Mouse (Mus musculus) Patski (cell line): Measurements from ENCODE around the gene 3830406C13Rik. TPM values are rescaled to one million over a fixed set of nuclear protein-coding genes. Genes with fewer than 3 reads are reported as not detected.

ENCODE experiments used
- ATAC-seq: fragments of 100-300 bp; one replicate; pipeline ENCODE4 v1.8.0; 2021
- CTCF ChIA-PET: fragments of 350-600 bp; sonication (Branson Sonifier 250); formaldehyde crosslinking; loops from one replicate; lab custom pipeline; 2022; ENCODE audit warnings: inconsistent platforms; lab: Charles Lee
- POLR2A ChIA-PET: fragments of 350-600 bp; sonication (Branson Sonifier 250); formaldehyde crosslinking; loops from one replicate; lab custom pipeline; 2022; ENCODE audit warnings: antibody characterized with exemption, inconsistent platforms; lab: Charles Lee
- DNase-seq: peaks from one replicate; pipeline ENCODE4 v3.0.0-alpha.2; 2011; ENCODE audit warnings: low read depth, low spot score
- H3K27me3 ChIP-seq: fragments of 371-371 bp; one replicate; pipeline ENCODE4 v1.5.1; 2021
- CTCF ChIP-seq: fragments of 100-300 bp; IDR thresholded peaks from one replicate; pipeline ENCODE4 v1.5.1; 2021
- in situ Hi-C: fragments of 300-500 bp; cut with MboI; formaldehyde crosslinking; loops from 3 replicates; pipeline ENCODE4 v1.11.1; 2018; ENCODE audit warnings: low pct_unique_long_range_greater_than_20kb, mixed read lengths
- polyA plus RNA-seq: library from polyadenylated mRNA; unstranded; gene quantifications from one replicate; pipeline ENCODE4 v1.2.3, GENCODE M21; 2021

Gene 3830406C13Rik
- polyA plus RNA-seq, 1 experiment from 2014 or later, result 37.8 TPM

DNA sequence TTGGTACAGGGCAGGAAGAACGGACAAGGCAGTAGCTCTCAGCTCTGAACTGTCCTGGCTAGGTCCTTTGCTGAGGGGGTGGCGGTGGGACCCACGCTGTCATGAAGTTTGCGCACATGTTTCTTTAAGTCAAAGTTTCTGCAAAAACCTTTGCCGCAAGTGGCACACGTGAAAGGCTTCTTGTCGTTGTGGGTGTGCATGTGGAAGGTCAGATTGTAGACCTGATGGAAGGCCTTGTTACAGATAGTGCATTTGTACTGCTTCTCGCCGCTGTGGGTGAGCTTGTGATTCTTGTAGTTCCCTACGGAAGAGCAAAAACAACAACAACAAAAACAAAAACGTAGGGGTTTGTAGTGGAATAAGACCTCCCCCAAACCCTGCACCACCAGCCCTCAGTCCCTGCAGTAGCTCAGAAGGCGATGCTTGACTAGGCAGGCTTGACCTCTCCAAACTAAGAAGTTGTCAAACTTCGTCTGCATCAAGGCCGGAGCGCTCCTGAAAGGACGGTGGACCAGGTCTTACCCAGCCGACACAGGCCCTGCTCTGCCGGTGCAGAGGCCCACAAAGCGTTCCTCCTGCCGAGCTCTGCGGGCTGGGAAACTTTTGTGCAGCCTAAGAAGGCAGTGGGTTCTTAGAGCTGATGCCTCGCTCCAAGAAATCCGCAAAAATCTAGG lies 58.6 kb downstream of the 3830406C13Rik start:
- DNase-seq (no peak), ATAC-seq (no peak)
- in situ Hi-C loops, result no loop called here
- peaks cover 20% of the 10 kb centered on the region for H3K27me3 ChIP-seq
- POLR2A ChIA-PET, result no interaction called here
- CTCF ChIA-PET, result no interaction called here
- no peak for TF ChIP-seq CTCF

DNA sequence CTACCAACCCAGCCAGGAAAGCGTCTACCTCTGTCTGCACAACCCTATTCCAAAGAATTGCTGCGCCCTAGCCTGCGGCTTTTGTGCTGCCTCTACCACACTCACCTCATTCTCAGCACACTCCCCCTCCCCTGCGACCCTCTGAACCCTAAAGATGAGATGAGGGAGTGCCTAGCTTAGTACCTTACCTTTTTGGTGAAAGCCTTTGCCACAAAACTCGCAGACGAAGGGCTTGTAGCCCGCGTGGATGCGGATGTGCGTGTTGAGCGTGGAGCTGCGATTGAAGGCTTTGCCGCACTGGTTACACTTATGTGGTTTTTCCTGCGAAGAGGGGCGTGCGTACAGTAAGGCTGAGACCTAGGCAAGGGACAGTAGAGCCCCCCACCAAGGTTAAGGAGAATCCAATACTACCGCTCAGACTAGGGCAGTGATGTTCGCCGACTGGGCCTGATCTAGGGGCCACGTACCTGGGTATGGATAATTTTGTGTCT lies 59.5 kb downstream of the 3830406C13Rik start:
- H3K27me3 ChIP-seq, result peaks cover 15% of the 10 kb centered on the region
- TF ChIP-seq CTCF, result no peak
- in situ Hi-C loops, result no loop called here
- no peak for ATAC-seq
- ChIA-PET POLR2A (interaction anchor here (0.6 to 1.0 kb wide), 2 partner anchors 8 to 1456 kb away, joined by 3 read pairs; no protein-coding TSS in a partner anchor), CTCF (no interaction called here)
- no peak for DNase-seq

- ChIA-PET CTCF (no interaction called here), POLR2A (interaction anchor here (1.0 kb wide), 1 partner anchor 8 kb away, joined by 3 read pairs; no protein-coding TSS in a partner anchor)
- in situ Hi-C loops, result no loop called here
- DNase-seq, result no peak
- TF ChIP-seq CTCF, result no peak
- H3K27me3 ChIP-seq, result peaks cover 15% of the 10 kb centered on the region
- no peak for ATAC-seq
Observed at GRCm38 (mm10) chr14:12344061-12344745, 60.2 kb downstream of the 3830406C13Rik start.

GRCm38 (mm10) chr14:12344746-12345240 lies 60.8 kb downstream of the 3830406C13Rik start:
- DNase-seq (no peak), ATAC-seq (no peak)
- no peak for TF ChIP-seq CTCF
- peaks cover 15% of the 10 kb centered on the region for H3K27me3 ChIP-seq
- in situ Hi-C loops, result no loop called here
- POLR2A ChIA-PET, result no interaction called here
- CTCF ChIA-PET, result no interaction called here

- ATAC-seq (no peak), DNase-seq (no peak)
- peaks cover 15% of the 10 kb centered on the region for H3K27me3 ChIP-seq
- POLR2A ChIA-PET, result no interaction called here
- CTCF ChIA-PET, result no interaction called here
- no peak for TF ChIP-seq CTCF
- in situ Hi-C loops, result no loop called here
Observed at GRCm38 (mm10) chr14:12345241-12345921, 61.4 kb downstream of the 3830406C13Rik start.

DNA sequence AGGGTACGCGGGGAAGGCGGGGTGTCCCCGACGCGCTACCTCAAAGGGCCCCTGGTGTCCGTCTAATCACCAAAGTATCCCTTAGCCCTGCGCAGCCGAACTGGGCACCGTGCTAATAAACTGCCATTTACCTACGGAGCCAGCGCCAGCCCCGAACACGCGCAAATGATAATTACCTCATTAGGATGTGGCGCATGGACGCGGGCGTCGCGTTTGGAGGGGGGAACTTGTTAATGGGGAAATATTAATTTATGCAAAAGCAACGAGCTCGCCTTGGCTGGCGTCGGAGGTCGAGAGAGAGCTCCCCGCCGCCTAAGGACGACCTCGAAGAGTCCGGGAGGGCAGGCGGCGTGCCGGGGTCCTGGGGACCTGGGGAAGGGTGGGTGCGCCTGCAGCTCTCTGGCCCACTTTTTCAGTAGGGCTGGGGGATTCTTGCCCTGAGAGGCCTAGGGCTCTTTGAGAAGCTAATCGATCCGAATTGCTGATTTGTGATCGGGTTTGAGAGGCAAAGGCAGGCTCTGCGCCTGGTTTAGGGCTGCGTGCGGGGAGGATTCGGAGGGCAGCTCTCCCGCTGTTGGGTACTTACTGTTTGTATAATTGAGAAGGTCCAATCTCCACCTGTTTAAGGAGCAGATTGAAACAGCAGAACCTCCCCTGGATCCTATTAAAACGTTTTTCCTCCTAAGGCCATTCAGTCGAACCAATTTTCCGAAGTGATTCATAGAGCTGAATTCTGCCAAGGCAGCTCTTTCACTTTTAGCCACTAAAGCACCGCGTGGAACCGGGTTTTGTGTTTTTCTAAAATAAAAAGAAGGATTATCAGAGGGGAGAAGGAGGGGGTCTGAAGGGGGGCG lies 62.3 kb downstream of the 3830406C13Rik start:
- ATAC-seq (no peak), DNase-seq (no peak)
- peaks cover 12% of the 10 kb centered on the region for H3K27me3 ChIP-seq
- TF ChIP-seq CTCF, result no peak
- ChIA-PET CTCF (no interaction called here), POLR2A (no interaction called here)
- in situ Hi-C loops, result no loop called here

- ChIA-PET CTCF (interaction anchor here (0.8 kb wide), 1 partner anchor 800 kb away, joined by 3 read pairs; no protein-coding TSS in a partner anchor), POLR2A (no interaction called here)
- in situ Hi-C loops, result no loop called here
- no peak for DNase-seq
- ATAC-seq, result no peak
- peaks cover 13% of the 10 kb centered on the region for H3K27me3 ChIP-seq
- TF ChIP-seq CTCF, result no peak
Observed at GRCm38 (mm10) chr14:12346865-12347600, 63.1 kb downstream of the 3830406C13Rik start.

DNA sequence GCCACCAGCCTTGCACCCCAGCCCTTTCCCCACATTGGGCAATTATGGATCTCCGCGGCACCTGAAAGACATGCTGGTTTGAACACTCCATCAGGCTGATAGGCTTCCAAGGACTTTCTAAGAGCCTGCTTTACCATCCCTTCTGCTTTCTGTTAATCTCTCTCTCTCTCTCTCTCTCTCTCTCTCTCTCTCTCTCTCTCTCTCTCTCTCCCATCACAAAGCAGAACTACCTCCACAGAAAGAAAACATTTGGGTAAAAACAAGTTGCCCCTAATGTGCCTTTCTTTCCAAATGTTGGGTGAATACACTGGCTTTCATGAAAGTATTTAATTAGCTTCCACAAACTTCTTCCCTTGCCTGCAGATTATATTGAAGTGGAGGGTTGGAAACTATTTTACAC lies 64.1 kb downstream of the 3830406C13Rik start, which contains the start of gene Fezf2:
TSS of gene Fezf2 (minus strand) at position 101 of the 400 bp plus-strand sequence.
- H3K27me3 ChIP-seq, result peaks cover 13% of the 10 kb centered on the region
- TF ChIP-seq CTCF, result no peak
- ChIA-PET POLR2A (no interaction called here), CTCF (no interaction called here)
- in situ Hi-C loops, result no loop called here
- DNase-seq (no peak), ATAC-seq (no peak)

GRCm38 (mm10) chr14:12349334-12350090 lies 65.5 kb downstream of the 3830406C13Rik start:
- TF ChIP-seq CTCF, result no peak
- in situ Hi-C loops, result no loop called here
- ATAC-seq (no peak), DNase-seq (no peak)
- ChIA-PET POLR2A (no interaction called here), CTCF (no interaction called here)
- peaks cover 13% of the 10 kb centered on the region for H3K27me3 ChIP-seq
